Mouse (Mus musculus) right cerebral cortex, postnatal 36 days (tissue): ENCODE data around the gene Tex21.
"Not testable (repeated sequence)": the region's sequence is repeated elsewhere in the genome, so short reads cannot be mapped to it uniquely, and the experiment has no call there.

Experiments
- DNase-seq, 2 experiments: peaks; one replicate each; pipeline ENCODE4 v3.0.0; 2022; ENCODE audit warnings: low spot score in 2 of 2, mixed read lengths in 1 of 2

The Tex21 gene

GRCm38 (mm10) chr12:76256114-76256843 is 9.7 kb upstream of the Tex21 start:
- no peak for DNase-seq

GRCm38 (mm10) chr12:76255499-76255875 is 8.9 kb upstream of the Tex21 start:
- no peak for DNase-seq

GRCm38 (mm10) chr12:76254725-76255498 is 8.4 kb upstream of the Tex21 start, which contains the start of gene Mthfd1:
Mthfd1 (plus strand) TSS chr12:76255298.
- peak; percentile 97 to 98 for DNase-seq

GRCm38 (mm10) chr12:76253991-76254390 is 7.4 kb upstream of the Tex21 start:
- DNase-seq, result no peak

DNA sequence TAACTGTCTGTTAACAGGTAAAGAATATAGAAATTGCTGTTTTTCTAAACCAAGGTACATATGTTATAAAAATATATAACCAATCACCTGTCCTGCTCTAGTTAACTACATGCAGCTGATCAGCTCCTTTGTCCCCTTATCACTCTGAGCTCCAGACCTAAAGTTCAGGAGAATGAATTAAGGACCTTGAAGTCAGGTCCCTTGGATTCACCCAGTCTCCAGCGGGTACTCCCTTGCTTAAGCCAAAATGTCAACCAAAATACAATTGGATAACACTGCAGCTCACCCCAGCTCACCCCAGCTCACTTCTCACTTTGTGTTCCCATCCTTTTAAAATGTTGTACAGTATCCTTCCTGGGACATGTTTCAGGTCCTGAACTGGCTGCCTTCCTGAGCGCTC is 7.0 kb upstream of the Tex21 start:
- DNase-seq, result no peak

- no peak for DNase-seq
Measured at GRCm38 (mm10) chr12:76253090-76253489, 6.5 kb upstream of the Tex21 start.

DNA sequence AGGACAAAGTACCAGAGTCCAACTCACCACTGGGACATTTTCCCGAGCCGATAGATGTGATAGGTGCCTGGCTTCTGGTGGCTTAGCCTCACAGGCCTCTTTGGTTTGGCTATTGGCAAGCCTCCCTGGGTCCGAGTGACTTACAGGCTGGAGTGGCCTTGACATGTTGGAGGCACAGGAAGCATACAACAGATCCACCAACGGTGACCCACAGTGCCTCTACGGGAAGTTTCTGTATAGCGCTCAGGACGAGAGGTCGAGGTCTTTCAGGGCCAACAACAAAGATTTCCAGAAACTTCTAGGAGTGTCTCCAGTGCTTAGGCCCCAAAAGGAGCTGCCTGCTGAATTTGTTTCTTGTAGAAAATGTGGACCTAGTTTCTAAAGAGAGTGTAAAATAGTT is 1.6 kb downstream of the Tex21 start:
- no peak for DNase-seq

DNA sequence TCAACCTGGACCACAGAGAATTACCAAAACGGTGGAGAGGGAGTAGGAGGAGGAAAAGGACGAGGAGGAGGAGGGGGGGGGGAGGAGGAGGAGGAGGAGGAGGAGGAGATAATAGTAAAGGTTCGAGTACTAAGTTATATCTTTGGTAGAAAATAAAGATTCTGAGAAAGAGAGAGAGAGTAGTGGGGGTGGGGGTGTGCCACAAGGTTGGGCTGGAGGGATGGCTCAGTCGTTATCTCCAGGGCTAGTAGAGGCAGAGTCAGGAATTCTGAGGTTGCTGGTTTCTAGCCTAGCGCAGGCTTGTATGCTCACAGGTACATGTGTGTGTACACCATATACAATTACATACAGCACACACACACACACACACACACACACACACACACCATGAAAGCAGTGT is 4.7 kb downstream of the Tex21 start:
- DNase-seq, result no peak

GRCm38 (mm10) chr12:76241084-76241483 is 5.5 kb downstream of the Tex21 start:
- no peak for DNase-seq

DNA sequence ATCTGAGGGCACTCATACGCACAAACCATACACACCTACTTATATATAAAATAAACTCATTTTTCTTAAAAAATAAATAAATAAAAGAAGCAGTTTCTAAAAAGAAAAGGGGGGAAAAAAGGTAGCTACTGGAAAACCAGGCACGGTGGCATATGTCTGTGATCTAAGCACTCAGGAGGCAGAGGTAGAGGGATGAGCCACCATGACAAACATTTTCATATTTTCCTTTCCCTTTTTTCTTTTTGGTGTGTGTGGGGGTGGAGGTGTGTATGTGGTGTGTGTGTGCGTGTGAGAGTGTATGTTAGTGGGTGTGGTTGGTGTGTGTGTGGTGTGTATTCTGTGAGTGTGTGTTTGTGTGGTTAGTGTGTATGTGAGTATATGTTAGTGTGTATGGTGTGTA is 5.9 kb downstream of the Tex21 start:
- DNase-seq, result no peak

DNA sequence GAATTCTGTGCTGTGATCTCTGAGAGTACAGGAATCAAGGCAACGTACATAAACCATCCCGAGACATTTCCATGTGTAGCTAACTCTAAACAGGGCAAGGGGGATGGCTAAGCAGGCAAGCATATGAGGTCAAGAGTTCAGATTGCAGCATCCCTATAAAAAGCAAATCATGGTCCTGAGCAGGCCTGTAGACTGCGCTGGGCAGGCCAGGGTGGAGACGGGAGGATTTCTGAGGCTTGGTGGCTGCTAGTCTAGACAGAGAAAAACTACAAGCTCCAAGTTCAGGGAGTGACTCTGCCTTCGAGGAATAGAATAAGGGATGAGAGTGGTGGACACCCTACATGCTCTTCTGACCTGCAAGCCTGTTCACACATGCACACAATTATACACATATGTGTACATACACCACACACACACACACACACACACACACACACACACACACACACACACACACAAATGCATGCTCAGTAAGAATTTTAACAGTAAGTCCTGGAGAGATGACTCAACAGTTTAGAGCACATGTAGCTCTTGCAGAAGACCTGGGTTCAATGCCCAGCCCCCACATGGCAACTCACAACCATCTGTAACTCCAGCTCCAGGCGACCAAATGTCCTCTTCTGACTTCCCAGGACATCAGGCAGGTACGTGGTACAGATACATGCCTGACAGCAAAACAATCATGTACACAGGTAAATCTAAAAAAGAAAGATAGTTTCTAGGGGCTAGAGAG is 6.5 kb downstream of the Tex21 start:
- DNase-seq, result no peak

DNA sequence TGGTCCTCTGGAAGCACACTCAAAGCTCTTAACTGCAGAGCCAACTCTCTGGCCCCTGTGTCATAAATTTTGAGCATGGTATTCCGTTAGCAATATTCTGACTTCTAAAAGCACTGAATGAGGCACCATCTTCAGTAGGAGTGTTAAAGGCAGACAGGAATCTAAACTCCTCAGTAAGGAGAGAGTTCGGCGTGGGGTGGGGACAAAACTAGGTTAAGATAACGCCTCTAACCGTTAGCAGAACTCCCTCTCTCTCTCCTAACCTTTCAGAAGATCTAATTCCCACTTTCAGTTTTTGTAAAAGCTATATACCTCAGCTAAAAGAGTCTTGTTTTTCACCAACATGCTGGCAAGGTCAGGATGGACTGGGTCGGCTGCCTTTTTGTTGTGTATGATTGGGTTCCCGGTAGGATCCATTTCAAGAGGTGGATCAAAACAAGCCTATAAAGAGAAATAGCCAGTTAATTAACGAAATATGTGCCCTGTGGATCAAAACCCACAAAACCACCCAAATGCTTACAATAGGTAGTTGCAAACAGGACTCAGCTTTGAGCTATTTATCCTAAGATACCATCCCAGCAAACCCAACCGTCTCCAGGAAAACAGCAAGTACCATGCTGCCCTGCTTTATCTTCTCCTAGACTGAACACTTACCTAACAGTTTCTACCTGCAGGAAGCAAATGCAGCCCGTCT is 7.3 kb downstream of the Tex21 start:
- DNase-seq, result no peak

DNA sequence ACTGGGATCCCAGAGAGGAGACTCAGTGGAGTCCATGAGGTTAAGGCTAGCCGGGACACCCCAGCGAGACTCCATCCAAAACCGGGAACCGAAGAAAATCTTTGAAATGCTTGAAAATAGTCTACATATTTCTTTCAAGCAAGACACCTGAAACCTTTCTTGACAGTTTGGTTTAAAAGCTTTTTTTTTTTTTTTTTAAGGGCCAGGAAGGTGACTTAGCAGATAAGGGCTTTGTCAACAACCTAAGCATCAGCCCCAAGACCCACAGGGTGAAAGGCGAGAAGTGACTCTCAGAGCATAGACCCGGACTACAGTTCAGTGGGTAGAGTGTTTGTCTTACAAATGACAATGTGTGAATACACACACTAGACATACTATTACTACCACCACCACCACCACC is 11.3 kb downstream of the Tex21 start:
- no peak for DNase-seq

- no peak for DNase-seq
Measured at GRCm38 (mm10) chr12:76230644-76231043, 15.9 kb downstream of the Tex21 start.

- DNase-seq, result not testable (repeated sequence)
Measured at GRCm38 (mm10) chr12:76222104-76222503, 24.4 kb downstream of the Tex21 start.

DNA sequence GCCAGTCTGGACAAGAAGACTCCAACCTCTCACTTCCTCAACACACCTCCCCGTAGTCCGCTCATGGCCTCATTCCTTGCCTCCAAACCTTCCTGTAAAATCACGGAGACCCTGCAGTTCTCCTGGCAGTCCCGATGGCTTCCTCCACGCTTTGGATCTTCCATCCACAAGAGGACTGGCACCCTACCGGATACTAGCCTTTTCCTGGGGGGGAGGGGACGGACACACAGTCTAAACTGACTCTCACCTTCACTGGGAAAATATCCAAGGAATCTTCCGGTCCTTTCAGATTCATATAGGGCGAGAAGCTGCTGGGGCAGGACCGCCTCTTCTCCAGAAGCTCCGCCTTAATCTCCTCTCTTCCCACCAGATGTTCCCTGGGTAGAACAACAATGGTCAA is 29.8 kb downstream of the Tex21 start:
- DNase-seq, result no peak

DNA sequence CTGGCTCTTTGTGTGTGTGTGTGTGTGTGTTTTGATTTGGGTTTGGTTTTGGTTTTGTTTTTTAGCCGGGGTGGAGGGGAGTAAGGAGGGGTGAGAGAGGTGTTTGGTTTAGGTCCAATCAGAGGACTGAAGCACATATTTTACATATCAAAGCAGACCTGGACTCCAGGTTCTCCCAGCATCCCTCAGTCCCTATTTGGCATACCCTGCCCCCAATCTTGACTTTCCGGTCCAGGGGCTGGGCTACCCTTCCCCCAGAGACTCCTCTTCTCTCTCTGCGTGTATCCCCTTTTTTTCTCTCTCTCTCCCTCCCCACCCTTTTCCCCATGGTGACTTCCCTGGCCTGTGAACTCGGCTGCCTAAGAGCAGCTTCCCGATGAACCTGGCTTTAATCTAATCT is 31.4 kb downstream of the Tex21 start:
- no peak for DNase-seq

- DNase-seq, result no peak
Measured at GRCm38 (mm10) chr12:76209429-76209974, 37.0 kb downstream of the Tex21 start.

DNA sequence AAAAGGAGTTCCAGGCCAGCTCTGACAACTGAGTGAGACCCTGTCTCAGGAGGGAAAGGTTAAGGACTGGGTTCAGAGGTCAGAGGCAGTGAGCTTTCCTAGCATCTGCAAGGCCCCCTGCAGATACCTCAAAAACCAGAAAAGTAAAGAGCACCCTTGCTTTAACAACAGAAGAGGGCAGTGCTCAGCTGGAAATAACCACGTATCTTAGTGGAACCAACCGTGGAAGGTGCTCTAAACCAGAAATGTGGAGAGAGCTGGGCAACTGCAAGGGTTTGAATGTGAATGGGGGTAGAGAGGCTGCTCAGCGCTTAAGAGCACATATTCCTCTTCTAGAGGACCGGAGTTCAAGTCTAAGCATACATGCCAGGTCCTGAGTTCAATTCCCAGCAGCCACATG is 46.2 kb downstream of the Tex21 start:
- DNase-seq, result no peak

GRCm38 (mm10) chr12:76197071-76197470 is 49.5 kb downstream of the Tex21 start:
- no peak for DNase-seq

DNA sequence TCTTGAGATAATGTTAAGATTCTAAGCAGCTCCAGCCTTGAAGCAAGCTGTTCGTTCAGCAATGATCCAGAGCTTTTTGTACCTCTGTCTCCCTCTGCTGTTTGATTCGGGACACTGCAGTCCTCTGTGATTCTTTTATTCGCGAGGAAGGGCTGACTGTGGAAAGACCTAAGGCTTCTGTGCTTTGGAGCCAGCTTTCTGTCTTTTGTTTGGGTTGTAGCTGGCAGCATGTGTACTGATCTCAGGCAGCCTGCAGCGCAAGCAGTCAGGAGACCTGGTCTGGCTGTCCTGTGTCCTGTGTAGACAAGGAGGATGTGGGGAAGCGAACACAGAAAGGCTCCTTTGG is 49.9 kb downstream of the Tex21 start:
- DNase-seq, result peak; percentile 50 to 64
